Mouse (Mus musculus) left cerebral cortex, postnatal 14 days (tissue): ENCODE measurements at regions not wholly inside any gene's neighbourhood (a gene's known extent, or its start where the extent isn't known, plus 50 kb on each side); places are given as distances from the start of the nearest gene placed in this dataset.
A peak's percentile ranks its signal among the peaks of the same experiment; 100 is the strongest.
"Not testable (repeated sequence)": the region's sequence is repeated elsewhere in the genome, so short reads cannot be mapped to it uniquely, and the experiment has no call there.

Source experiments
- DNase-seq, 2 experiments: peaks; one replicate each; pipeline ENCODE4 v3.0.0; 2021 to 2022; ENCODE audit warnings: low spot score in 2 of 2, mixed read lengths in 1 of 2
- intact Hi-C: fragments of 180-260 bp; cut with DNase I; formaldehyde crosslinking; loops from one replicate; pipeline ENCODE4 v1.15.1; 2025

- DNase-seq = peak; percentile 43 to 69
- intact Hi-C loops = no loop called here
These were observed 204.7 kb upstream of the G2e3 start for GRCm38 (mm10) chr12:51143196-51143595.

DNA sequence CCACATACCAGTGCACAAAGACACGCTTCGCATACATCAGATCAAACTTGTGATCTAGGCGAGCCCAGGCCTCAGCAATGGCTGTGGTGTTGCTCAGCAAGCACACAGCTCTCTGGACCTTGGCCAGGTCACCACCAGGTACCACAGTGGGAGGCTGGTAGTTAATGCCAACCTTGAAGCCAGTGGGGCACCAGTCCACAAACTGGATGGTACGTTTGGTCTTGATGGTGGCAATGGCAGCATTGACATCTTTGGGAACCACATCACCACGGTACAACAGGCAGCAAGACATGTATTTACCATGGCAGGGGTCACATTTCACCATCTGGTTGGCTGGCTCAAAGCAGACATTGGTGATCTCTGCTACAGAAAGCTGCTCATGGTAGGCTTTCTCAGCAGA, 214.2 kb upstream of the G2e3 start:
- DNase-seq = not testable (repeated sequence)

GRCm38 (mm10) chr12:51128274-51128673, 219.6 kb upstream of the G2e3 start:
- DNase-seq = no peak
- intact Hi-C loops = no loop called here

More for the DNA sequence above, 214.2 kb upstream of the G2e3 start:
- intact Hi-C loops = not testable (repeated sequence)

DNA sequence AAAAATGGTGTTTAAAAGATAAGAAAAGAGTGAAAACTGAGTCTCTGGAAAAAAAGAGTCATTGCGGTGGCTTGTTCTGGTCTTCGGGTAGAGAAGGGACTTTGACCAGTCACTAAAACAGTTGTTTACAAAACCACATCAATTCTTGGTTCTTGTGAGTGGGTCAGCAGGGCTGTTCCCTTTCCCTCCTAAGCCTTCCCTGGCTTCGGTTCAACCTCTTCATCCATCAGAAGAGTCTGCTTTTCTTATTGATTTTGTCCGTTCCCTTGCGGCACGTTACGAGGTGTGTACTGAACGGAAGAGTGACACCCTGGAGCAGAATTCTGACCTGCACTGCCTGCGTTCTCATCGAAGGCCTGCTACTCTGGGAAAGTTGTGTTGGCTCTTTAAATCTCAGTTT, 229.1 kb upstream of the G2e3 start:
- DNase-seq = no peak
- intact Hi-C loops = loop anchor here (5.0 to 10.0 kb wide), 2 partner anchors 66 to 116 kb away; no protein-coding TSS in a partner anchor

DNA sequence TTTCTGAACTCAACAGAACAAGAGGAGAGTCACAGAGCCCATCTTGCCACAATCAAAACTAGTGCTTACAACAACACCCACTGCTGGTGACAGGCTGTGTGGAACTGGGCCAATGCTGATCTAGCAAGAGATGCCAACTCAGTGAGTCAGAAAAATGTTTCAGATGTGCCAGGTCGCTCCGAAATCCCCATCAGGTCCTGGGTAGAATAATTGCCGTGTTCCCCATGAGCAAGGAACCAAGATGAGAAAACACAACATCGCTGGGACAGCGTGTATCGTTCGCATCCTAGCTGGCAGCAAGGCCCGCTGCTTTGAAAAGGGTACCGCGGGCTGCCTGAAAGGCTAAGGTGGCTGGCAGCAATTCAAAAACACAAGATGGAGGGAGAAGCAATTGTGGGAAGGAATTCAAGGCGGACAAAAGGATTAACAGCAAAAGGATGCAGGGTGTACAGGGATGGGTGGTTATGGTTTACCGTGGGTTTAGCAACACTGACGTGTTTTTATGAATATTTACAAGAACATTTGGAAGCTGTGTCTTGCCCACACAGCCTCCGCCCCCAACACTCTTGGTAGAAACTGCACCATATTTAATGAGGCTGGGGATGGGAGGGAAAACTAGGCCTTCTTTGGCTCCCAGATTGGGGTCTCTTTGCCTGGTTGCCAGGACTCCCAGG, 229.7 kb upstream of the G2e3 start:
- DNase-seq = peak; percentile 86 to 97
- intact Hi-C loops = loop anchor here (5.0 to 10.0 kb wide), 2 partner anchors 67 to 116 kb away; no protein-coding TSS in a partner anchor

- intact Hi-C loops = loop anchor here (5.0 to 10.0 kb wide), 2 partner anchors 67 to 115 kb away; no protein-coding TSS in a partner anchor
- no peak for DNase-seq
These were observed 230.3 kb upstream of the G2e3 start for GRCm38 (mm10) chr12:51117436-51118020.

DNA sequence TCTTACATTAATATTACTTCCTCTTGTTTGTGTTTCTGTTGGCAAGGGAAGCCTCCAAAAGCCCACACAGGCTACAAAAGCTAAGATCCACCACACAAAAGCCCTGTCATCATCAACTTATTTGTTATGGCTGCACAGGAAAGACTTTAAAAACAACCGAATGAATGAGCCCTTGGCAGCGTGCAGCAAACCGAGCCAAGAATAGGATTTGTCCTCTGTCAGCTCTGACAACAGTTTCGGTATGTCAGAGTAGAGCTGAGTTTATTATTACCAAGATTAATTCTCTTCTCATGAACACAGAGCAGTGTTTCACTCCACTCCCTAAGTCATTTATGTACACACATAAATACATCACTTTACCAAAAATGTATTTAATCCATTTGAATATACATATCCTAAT, 236.1 kb upstream of the G2e3 start:
- DNase-seq = no peak
- intact Hi-C loops = loop anchor here (10.0 kb wide), 1 partner anchor 73 kb away; no protein-coding TSS in a partner anchor

DNA sequence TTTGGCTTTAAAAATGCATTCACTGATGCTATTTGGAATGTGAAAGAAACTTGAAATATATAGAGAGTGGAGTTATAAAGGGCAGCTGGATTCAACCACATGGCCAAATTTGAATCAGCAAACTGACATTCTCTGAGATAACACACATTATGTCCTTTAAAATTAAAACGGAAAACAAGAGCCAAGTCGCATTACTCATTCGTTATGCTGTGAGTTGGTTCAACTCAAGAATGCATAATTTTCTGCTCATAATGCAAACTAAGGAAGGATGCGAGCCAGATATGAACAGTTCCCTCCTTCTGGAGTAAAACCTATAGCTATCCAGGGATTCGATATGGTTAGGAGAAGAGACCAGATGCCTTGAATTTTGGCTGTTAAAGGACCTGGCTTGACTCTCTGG, 239.8 kb upstream of the G2e3 start:
- intact Hi-C loops = no loop called here
- DNase-seq = peak; percentile 15 to 67

DNA sequence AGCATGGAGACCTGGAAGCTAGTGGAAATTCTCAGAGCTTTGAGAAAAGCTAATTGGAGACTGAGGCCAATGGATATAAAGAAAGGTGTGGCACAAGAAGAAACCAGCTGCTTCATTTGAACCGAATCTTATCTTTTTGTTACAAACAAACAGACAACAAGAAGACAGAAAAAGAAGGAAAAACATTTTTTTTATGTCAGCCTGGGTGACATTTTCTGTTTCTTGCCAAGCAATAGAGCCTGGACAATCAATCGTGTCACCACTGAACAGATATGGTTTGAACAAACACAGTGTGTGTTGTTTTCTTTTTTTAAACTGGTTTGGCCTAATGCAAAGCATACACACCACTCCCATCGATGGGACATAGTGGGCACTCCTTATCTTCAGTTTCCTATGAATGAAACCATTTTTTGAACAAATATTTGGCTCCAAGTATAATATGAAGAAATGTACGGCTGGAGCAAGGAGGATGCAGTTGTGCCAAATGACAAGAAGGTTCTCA, 244.3 kb upstream of the G2e3 start:
- DNase-seq = no peak
- intact Hi-C loops = no loop called here

DNA sequence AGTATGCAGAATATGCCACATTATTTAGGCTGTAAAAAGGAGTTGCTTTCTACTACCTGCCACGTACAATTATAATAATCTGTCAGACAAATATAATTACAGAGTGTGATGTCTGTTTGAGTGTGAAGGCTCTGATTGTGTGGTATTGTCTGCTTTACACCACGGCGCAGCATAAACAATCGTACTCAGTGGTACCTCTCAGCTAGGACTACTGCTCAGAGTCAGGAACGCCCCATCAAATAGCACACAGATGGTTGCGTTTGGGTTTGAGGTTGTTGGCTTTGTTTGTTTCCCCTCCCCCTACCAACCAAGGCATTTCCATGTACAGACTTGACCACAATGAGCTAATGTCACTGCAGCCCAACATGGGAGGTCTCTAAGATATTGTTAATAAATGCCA, 246.2 kb upstream of the G2e3 start:
- no peak for DNase-seq
- intact Hi-C loops = no loop called here

GRCm38 (mm10) chr12:51100868-51101267, 247.0 kb upstream of the G2e3 start:
- peak; percentile 29 to 40 for DNase-seq
- intact Hi-C loops = no loop called here

DNA sequence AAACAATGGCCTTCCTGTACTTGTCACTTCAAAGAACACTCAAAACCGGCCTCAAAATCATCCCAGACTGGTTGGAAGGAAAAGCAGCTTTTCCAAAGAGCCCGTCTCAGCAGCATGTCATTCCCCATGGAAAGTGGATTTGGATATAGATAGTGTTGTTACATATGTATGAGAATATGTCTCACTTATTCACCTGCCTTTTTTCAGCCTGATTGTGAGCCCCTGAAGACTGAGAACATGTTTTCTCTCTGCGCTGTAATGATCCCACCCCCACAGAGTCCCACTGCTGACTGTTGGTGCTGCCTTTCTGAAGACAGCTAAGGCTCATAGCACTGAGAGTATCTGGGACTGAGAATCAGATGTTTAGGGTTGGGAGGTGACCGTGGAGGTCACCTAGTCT, 251.9 kb upstream of the G2e3 start:
- intact Hi-C loops = no loop called here
- DNase-seq = peak in 1 of 2 experiments; percentile 27

DNA sequence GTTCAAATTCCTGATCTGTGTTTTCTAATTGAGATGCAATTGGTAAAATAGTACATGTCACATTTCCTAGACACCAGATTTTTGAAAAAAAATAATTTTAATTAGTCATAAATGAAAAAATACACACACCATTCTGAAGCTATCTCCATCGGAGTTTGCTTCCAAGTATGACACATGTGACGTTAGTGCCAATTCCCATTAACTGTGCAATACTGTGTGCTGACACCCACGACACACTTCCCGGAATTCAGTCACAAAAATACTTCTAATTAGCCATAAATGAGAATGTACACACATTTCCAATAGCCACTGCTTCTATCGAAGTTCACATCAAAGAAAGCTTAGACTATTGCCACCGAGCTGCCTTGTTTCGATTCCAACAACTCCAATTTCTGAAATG, 258.5 kb upstream of the G2e3 start:
- intact Hi-C loops = no loop called here
- DNase-seq = no peak

GRCm38 (mm10) chr12:51081809-51082208, 266.1 kb upstream of the G2e3 start:
- intact Hi-C loops = no loop called here
- DNase-seq = no peak

DNA sequence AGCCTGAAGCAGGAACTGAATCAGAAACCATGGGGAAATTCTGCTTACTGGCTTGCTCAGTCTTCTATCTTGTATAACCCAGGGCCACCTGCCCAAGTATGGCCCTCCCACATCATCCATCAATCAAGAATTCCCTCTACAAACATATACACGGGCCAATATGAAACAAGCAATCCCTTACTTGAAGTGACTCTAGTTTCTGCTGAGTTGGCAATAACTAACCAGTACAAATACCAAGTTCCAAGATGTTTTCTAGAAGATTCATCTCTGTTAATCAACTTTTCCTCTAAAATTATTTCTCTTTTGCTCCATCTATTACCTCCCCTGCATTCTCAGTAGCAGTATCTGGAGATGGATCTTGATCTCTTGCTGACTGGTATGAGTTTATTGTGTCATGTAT, 274.4 kb upstream of the G2e3 start:
- intact Hi-C loops = no loop called here
- DNase-seq = no peak

DNA sequence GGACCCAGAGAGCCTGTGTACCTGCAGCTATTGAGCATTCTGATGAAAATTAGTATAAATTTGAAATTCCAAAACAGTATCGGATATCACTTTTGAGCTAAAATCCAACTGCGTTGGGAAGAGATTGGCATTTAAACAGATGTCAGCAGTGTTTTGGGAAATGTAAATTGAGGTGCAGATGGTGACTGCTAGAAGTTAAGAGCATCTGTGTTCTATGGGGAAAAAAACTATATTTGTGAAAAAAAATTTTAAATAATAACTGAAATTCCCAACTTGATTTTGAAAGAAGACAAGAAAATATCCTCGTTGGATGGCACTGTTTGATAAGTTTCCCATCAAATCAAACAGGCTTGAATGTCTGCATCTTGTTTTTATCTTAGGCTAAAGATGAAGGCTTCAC, 286.9 kb upstream of the G2e3 start:
- intact Hi-C loops = loop anchor here (5.0 kb wide), 1 partner anchor 126 kb away; no protein-coding TSS in a partner anchor
- DNase-seq = no peak

DNA sequence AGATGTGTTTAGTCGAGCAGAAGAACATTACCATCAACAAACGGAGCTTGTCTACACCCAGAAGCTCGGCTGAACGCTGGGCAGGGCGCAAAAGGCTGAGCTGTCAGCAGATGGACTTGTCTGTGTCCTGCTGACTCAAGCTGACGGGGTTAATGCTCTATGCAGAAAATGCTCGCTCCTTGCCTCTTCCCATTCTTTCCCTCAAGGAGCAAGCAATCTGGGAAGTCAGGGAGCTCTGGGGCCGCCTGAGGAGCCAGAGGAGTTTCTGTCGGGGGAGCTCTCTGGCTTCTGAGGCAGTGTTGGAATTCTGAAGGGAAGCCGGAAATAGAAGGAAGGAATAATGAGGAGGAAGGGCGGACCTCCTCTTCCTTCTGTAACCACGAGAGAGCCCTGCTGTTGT, 289.3 kb upstream of the G2e3 start:
- intact Hi-C loops = no loop called here
- peak; percentile 13 to 32 for DNase-seq

GRCm38 (mm10) chr12:51058104-51058503, 289.8 kb upstream of the G2e3 start:
- no peak for DNase-seq
- intact Hi-C loops = no loop called here

- no peak for DNase-seq
- intact Hi-C loops = no loop called here
These were observed 300.7 kb upstream of the G2e3 start for GRCm38 (mm10) chr12:51047116-51047515.

- intact Hi-C loops = no loop called here
- no peak for DNase-seq
These were observed 302.4 kb upstream of the G2e3 start for GRCm38 (mm10) chr12:51045437-51045836.

GRCm38 (mm10) chr12:51045020-51045419, 302.8 kb upstream of the G2e3 start:
- no peak for DNase-seq
- intact Hi-C loops = no loop called here
